Mouse (Mus musculus): ENCODE data around the gene Stat5b.

DNA sequence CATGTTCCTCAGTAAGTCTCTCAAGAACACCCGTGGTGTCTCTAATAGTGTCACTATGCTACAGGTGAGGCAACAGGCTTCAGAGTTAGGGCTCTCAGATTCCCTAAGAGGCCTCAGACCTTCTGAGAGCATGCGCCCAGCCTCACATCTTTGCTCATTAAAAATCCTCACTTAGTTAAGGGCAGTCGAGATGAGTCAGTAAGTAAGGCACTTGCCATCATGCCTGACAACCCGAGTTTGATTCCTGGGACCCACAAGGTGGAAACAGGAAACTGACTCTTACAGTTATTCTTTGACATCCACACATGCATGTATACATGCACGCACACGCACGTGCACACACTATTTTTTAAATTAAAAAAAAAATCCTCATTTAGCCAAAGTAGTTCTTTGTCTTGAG is 26.0 kb downstream of the Stat5b start:
- no peak for TF ChIP-seq CTCF (IDR thresholded peaks at IDR 0.05; ENCODE audit: insufficient read depth, low read length)
- no peak for TF ChIP-seq POLR2A (IDR thresholded peaks at IDR 0.05; ENCODE audit: borderline replicate concordance, extremely low read depth, low read depth, low read length)

All from lung, adult 2 months (tissue).